Mouse (Mus musculus) T-helper 1 cell (primary cell): ENCODE data around the gene Nr3c2.

Source experiments
- in situ Hi-C: fragments of 300-600 bp; cut with MboI, MseI; formaldehyde crosslinking; loops from one replicate; pipeline ENCODE4 v1.15.1; 2025; ENCODE audit warnings: high pct_unique_total_duplicates

Gene Nr3c2

GRCm38 (mm10) chr8:77236701-77237100 lies 337.5 kb downstream of the Nr3c2 start:
- in situ Hi-C loops: no loop called here

- in situ Hi-C loops: no loop called here
Observed at GRCm38 (mm10) chr8:77239462-77239861, 340.2 kb downstream of the Nr3c2 start.

- in situ Hi-C loops: no loop called here
Observed at GRCm38 (mm10) chr8:77241381-77241780, 342.1 kb downstream of the Nr3c2 start.

GRCm38 (mm10) chr8:77250094-77250493 lies 350.9 kb downstream of the Nr3c2 start:
- in situ Hi-C loops: no loop called here

GRCm38 (mm10) chr8:77251134-77251533 lies 351.9 kb downstream of the Nr3c2 start:
- in situ Hi-C loops: no loop called here

GRCm38 (mm10) chr8:77254466-77254865 lies 355.2 kb downstream of the Nr3c2 start:
- in situ Hi-C loops: no loop called here

- in situ Hi-C loops: no loop called here
Observed at GRCm38 (mm10) chr8:77256450-77257084, 357.3 kb downstream of the Nr3c2 start.

- in situ Hi-C loops: no loop called here
Observed at GRCm38 (mm10) chr8:77257085-77257451, 357.8 kb downstream of the Nr3c2 start.

GRCm38 (mm10) chr8:77261215-77261614 lies 362.0 kb downstream of the Nr3c2 start:
- in situ Hi-C loops: no loop called here

GRCm38 (mm10) chr8:77262216-77263009 lies 363.2 kb downstream of the Nr3c2 start:
- in situ Hi-C loops: no loop called here

GRCm38 (mm10) chr8:77267941-77268405 lies 368.7 kb downstream of the Nr3c2 start:
- in situ Hi-C loops: no loop called here

GRCm38 (mm10) chr8:77272136-77272535 lies 372.9 kb downstream of the Nr3c2 start:
- in situ Hi-C loops: no loop called here

- in situ Hi-C loops: no loop called here
Observed at GRCm38 (mm10) chr8:77275571-77275970, 376.3 kb downstream of the Nr3c2 start.

GRCm38 (mm10) chr8:77276827-77277226 lies 377.6 kb downstream of the Nr3c2 start:
- in situ Hi-C loops: no loop called here

- in situ Hi-C loops: no loop called here
Observed at GRCm38 (mm10) chr8:77278246-77278645, 379.0 kb downstream of the Nr3c2 start.

- in situ Hi-C loops: loop anchor here (10.0 kb wide), 1 partner anchor 55 kb away; no protein-coding TSS in a partner anchor
Observed at GRCm38 (mm10) chr8:77279977-77280376, 380.7 kb downstream of the Nr3c2 start.

GRCm38 (mm10) chr8:77282605-77283236 lies 383.5 kb downstream of the Nr3c2 start:
- in situ Hi-C loops: loop anchor here (10.0 kb wide), 1 partner anchor 58 kb away; no protein-coding TSS in a partner anchor

GRCm38 (mm10) chr8:77284473-77284872 lies 385.2 kb downstream of the Nr3c2 start:
- in situ Hi-C loops: loop anchor here (10.0 kb wide), 1 partner anchor 60 kb away; no protein-coding TSS in a partner anchor

GRCm38 (mm10) chr8:77288065-77288464 lies 388.8 kb downstream of the Nr3c2 start:
- in situ Hi-C loops: loop anchor here (10.0 kb wide), 1 partner anchor 63 kb away; no protein-coding TSS in a partner anchor

- in situ Hi-C loops: loop anchor here (10.0 kb wide), 1 partner anchor 64 kb away; no protein-coding TSS in a partner anchor
Observed at GRCm38 (mm10) chr8:77288492-77288891, 389.2 kb downstream of the Nr3c2 start.

- in situ Hi-C loops: no loop called here
Observed at GRCm38 (mm10) chr8:77292120-77292519, 392.9 kb downstream of the Nr3c2 start.

- in situ Hi-C loops: no loop called here
Observed at GRCm38 (mm10) chr8:77292649-77293048, 393.4 kb downstream of the Nr3c2 start.
